Mouse (Mus musculus): ENCODE measurements around the gene 1810024B03Rik.
"Not testable (repeated sequence)": the region's sequence is repeated elsewhere in the genome, so short reads cannot be mapped to it uniquely, and the experiment has no call there.

The 1810024B03Rik gene

DNA sequence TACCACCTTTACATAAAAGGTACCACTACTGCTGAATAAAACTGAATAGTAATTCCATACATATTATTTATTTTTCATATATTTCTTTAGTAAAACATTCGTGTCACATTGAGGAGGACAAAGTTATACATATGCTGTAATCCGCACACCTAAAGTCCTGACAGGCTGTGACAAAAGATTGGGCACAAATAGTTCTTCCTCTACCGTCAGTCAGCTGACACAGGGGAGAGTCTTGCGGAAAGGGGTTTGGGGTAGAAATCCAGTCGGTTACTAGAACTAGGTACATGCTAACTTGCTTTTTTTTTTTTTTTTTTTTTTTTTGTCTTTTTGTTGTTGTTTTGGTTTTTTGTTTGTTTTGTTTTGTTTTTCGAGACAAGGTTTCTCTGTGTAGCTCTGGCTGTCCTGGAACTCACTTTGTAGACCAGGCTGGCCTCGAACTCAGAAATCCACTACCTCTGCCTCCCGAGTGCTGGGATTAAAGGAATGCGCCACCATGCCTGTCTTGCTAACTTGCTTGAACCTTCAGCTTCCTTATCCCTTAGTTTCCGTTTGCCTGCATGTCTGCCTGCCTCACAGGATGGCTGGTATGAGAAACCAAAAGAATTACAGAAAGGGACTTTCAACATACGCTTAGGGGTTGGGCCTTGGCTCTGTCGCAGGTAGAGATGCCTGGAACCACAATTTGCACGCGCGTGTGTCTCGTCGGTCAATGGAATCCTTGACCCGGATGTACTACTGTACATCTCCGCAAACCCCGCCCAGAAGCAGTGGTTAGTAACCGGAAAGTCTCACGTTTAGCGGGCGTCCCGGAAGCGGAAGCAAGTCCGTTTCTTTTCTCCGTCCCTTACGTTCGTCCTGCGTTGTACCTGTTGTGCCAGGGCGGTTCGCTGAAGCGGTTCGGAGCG is at the start of gene 1810024B03Rik, which contains the start of gene Snrnp200:
TSS of gene 1810024B03Rik (minus strand) at position 734 of the 905 bp plus-strand sequence.
TSS of gene Snrnp200 (plus strand) at position 840 of the 905 bp plus-strand sequence.
- peak; percentile 99 for DNase-seq (ENCODE audit: low read depth, low spot score)

DNA sequence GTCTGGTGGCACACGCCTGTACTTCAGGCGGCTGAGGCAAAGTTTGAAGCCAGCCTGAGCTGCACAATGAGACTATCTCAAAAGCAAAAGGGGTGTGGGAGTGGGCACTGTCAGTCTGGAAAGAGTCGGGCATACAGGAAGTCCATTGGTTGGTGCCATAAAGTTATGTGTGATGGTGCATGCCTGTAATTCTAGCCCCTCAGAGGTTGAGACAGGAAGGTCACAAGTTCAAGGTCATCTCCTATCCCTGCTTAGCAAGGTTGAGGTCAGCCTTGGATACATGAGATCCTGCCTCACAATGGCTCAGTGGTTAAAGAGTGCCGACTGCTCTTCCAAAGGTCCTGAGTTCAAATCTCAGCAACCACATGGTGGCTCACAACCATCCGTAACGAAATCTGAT is 47.2 kb upstream of the 1810024B03Rik start:
- peak; percentile 51 for DNase-seq (ENCODE audit: low read depth, low spot score)

DNA sequence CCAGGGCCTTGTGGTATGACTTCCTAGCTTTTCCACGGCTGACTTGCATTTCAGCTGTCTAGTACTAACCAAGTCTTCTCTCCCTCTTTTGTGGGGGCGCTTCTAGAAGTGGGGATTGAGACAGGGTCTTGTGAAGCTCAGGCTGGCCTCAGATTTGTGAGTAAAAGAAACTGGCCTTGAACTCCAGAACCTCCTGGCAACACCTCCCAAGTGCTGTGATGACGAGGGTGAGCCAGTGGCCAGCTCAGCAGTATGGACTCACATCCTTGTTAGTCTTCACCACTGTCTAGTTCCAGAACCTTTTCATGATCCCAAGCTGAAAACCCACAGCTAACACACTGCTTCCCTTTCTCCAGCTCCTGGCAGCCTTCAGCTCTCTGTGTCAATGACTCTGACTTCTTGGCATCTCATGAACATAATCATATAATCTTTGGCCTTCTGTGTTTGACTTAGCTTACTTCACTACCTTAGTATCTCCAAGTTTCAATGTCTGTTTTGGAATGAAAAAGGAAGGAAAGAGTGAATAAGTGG is 46.6 kb upstream of the 1810024B03Rik start:
- no peak for DNase-seq (ENCODE audit: low read depth, low spot score)

DNA sequence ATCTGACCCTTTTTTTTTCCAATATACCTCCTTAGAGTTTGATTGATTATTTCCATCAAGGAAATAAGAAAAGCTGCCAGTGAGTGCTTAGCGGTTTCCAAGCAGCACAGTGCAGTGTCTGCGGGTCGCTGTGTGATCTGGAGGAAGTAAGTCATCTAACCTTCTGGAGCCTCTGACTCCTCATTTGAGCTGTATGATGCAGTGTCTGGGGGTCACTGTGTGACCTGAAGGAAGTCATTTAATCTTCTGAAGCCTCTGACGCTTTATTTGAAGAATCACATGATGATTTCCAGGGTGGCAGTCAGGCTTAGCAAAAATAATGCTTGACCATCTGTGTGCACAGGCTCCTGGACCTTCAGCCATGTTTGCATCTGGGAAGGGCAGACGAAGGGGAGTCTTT is 44.7 kb upstream of the 1810024B03Rik start:
- DNase-seq (ENCODE audit: low read depth, low spot score) = no peak

DNA sequence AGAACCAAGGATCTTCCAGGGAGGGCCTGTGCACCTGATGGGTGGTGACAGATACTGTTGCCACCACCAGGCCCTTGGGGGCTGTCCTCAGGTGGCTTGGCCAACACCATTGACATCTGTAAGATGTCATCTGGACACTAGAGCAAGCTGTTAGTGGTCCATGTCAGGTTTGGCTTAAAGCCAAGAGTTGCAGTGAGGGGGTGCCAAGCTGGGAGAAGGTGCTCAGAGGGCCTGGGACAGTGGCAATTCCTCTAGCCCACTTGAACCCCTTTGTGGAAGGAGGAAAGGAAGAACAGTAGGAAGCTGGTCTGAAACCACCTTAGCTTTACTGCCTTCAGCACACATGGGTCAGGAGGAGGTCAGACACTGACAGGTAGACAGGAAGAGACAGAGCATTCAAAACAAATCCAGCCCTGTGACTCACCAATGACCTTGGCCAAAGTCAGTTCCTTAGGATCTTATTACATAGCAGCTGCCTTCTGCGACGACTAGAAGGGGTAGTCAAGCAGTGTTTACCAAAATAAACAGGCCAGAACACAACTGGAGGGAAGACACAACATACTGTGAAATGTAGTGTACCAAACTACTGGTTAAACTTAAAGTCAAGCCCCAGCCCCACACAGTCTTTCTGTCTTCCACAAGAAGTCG is 43.9 kb upstream of the 1810024B03Rik start:
- DNase-seq (ENCODE audit: low read depth, low spot score) = peak; percentile 22

DNA sequence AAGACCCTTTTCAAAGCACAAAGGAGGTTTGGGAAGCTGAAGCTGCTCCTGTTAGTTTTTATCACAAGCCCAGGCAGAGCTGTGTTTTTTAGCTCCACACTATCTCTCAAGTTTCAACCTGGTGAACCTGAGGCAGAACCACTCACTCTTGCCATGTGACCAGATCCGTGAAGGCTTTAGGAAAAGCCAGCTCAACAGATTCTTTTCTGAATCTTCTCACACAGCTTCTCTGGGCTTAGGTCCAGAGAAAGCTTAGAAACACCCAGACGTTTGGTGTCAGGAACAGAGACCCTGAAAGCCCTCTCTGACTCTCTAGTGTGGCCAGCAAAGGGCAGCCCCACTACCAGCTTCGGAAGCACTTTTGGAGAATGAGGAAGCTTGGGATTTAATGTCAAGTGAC is 43.4 kb upstream of the 1810024B03Rik start:
- DNase-seq (ENCODE audit: low read depth, low spot score) = no peak

DNA sequence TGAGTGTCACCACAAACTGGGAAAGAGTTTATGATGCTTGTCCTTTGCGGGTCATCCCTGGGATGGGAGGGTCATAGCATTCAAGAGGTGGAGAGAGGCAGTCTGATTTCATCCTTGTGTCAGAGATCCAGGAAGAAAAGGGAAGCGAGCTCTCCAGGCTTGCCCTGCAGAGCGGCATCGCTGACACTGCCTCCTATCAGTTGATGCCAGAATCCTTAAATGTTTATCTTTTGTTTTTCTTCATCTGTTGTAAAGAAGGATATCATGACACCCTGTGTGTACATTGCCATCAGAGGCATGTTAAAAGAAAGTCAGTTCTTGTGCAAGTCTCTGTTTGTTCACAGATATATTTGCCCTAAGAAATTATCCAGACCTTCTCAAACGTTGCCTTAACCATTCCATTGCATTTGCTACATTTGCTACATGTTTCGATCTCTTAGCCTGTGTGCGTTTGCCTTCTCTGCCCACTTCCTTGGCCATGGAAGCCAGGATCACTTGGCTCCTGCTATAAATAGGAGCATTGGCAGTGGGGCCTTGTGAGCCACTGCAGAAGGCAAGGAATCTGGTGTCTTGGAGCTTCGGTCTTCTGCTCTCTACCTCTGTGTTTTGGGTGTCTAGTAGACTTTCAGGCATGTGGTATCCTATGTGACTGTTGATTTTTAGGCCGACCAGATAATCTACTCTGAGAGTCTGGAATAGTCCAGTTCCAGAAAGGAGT is 42.4 kb upstream of the 1810024B03Rik start:
- no peak for DNase-seq (ENCODE audit: low read depth, low spot score)

DNA sequence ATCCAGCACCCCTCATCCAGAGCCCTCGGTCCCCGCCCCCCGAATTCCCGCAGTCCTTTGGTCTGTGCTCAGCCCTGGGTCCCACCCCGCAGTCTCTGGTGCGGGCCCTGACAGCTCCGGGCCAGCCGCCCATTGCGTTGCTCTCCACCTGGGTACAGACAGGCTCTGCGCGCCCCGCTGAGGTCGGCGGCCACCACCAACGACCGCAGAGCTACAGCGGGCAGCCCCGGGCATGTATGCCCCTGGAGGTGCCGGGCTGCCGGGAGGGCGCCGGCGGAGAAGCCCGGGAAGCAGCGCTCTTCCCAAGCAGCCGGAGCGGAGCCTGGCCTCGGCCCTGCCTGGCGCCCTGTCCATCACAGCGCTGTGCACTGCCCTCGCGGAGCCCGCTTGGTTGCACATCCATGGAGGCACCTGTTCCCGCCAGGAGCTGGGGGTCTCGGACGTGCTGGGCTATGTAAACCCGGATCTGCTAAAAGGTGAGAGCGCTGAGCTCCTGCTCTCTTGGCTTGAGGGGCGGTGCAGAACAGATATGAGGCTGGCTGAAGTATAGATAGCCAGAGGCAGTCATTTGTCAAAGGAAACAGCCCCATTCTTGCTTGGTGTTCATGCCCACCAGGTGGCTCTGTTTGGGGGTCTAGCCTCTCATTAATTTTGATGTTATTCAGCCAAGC is 40.4 kb upstream of the 1810024B03Rik start:
- DNase-seq (ENCODE audit: low read depth, low spot score) = peak; percentile 19

DNA sequence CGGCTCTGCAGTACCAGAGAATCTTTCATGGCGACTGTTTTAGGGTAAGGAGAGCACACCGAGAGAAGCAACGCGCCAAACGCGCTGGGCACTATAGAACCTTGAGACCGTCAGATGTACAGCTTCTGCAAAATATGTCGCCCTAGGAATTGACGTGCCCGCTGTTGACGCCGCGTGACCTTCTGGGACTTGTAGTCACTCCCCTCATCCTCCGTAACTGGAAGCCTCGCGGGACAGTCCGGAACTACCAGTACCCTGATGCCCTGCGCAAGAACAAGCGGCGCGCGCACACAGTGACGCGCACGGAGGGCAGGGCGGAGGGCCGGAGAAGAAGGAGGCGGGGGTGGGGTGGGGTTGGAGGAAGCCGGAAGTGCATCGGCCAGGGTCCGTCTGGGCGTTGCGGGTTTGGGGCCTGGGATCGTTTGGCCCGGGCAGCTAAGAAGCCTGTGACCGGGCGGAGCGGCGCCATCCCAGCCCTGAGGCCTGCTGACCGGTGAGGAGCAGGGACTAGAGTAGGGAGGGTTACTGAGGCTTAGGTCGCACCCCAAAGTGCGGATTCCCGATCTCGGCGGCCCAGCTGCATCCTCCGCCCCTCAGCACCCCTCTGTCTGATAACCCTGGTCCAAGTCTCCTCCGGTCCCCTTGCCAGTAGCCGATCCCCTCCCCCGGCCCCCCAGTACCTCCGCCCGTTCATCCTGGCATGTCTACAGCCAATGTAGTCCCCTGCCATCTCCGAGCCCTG is 39.7 kb upstream of the 1810024B03Rik start, which contains the start of the genes Ciao1 and Tmem127:
TSS of gene Ciao1 (minus strand) at position 225 of the 742 bp plus-strand sequence.
TSS of gene Tmem127 (plus strand) at position 317 of the 742 bp plus-strand sequence.
- peak; percentile 99 for DNase-seq (ENCODE audit: low read depth, low spot score)

DNA sequence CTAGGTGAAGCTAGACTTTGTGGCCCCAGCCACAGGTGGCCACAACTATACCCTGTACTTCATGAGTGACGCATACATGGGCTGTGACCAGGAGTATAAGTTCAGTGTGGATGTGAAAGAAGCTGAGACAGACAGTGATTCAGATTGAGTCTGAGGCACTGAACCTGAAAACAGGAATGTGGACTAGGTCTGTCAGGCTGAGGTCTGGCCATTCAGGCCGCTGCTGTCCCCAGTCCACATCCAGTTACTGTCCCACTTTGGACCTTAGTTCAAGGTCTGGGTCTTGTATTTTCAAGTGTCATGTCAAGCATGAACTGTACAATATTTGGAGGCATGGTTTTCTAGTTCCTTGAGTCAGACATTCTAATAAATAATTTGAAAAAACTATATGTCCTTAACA is 32.0 kb upstream of the 1810024B03Rik start:
- DNase-seq (ENCODE audit: low read depth, low spot score) = no peak

DNA sequence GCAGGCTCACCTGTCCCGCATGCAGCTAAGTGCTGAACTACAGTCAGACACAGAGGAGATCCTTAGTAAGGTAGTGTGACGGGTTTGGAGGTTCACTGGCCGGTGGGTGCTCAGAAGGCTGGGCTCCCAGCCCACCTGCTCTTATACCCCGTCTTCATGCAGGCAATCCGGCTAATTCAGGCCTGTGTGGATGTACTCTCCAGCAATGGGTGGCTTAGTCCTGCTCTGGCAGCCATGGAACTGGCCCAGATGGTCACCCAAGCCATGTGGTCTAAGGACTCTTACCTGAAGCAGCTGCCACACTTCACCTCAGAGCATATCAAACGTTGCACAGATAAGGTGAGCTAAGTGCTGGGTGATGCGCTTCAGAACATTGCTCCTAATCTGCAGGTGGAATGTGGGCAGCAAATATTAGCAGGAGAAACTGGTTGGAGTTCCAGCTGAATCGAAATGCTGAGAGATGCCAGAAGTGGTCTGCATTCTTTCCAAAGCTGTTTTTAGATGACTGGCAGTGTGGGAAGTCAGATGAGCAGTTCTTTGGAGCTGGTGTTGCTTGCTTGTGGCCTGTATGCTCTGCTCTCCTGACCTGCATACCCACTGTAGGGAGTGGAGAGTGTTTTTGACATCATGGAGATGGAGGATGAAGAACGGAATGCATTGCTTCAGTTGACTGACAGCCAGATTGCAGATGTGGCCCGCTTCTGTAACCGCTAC is 30.0 kb upstream of the 1810024B03Rik start:
- DNase-seq (ENCODE audit: low read depth, low spot score) = no peak

DNA sequence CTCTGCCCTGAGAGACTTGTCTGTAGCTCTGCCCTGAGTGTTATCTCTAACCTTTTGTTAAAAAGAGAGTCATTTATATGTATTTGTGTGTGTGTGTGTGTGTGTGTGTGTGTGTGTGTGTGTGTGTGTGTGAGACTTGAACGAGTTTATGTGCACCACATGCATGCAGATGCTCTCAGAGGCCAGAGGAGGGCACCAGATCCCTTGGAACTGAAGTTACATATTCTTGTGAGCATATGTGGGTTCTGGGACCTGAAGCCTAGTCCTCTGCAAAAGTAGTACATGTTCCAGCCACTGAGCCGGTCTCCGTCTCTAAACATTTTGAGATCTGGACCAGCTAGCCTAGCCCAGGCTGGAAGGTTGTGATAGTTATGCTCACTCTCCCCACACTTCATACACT is 17.2 kb upstream of the 1810024B03Rik start:
- DNase-seq (ENCODE audit: low read depth, low spot score) = peak; percentile 49

DNA sequence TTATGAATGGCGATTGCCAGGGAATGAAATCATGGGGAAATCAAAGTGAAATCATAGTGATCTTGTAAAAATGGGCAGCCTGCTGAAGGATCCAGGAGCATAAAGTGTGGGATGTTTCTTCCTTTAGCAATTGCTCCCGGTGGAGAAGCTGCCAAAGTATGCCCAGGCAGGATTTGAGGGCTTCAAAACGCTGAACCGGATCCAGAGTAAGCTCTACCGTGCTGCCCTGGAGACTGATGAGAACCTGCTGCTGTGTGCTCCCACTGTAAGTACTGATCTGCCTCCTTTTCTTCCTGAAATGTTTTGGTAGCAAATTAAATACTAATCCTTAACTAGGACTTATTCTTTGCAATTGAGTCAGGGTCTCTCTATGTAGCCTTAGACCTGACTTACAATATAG is 9.7 kb upstream of the 1810024B03Rik start:
- DNase-seq (ENCODE audit: low read depth, low spot score) = no peak

DNA sequence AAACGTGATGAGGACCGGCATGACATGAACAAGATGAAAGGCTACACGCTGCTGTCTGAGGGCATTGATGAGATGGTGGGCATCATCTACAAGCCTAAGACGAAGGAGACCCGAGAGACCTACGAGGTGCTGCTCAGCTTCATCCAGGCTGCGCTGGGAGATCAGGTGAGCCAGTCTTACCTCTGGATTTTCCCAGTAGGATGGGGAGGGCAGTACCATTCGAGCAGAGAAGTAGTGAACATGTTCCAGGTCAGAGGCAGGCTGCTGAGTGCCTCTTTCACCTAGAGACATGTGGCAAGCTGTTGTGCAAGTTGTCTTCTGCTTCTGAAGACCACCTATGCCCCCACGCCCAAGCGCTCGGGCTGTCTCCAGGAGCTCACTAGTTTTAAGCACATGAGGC is 2.6 kb upstream of the 1810024B03Rik start:
- no peak for DNase-seq (ENCODE audit: low read depth, low spot score)

DNA sequence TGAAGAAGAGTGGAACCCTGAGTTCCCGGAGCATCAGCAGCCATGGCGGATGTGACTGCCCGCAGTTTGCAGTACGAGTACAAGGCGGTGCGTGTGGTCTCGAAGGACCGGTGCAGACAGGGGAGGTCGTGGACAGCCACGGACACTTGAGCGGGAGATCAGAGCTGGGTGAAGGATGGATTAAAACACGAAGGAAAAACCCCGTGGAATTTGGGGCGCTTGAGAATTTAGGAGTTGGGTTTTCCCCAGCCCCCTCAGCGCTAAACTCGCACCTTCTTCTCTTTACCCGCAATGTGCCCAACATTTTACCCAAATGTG is 331 bp upstream of the 1810024B03Rik start:
- no peak for DNase-seq (ENCODE audit: low read depth, low spot score)

DNA sequence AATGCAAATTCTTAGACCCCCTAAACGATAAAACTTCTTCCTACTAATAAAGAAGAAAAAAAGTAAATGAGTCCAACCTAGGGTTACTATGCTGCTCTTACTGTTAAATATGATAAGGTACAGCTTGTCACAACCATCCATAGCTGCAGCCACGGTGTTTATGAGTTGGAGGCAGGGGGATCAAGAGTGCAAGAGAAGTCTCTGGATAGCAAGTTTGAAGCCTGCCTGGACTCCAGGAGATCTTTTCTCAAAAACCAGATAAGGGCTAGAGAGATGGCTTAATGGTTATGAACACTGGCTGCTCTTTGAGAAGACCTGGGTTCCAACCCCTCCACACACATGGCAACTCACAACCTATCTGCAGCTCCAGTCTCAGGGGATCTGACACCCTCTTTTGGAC is 1.2 kb downstream of the 1810024B03Rik start:
- DNase-seq (ENCODE audit: low read depth, low spot score) = no peak

DNA sequence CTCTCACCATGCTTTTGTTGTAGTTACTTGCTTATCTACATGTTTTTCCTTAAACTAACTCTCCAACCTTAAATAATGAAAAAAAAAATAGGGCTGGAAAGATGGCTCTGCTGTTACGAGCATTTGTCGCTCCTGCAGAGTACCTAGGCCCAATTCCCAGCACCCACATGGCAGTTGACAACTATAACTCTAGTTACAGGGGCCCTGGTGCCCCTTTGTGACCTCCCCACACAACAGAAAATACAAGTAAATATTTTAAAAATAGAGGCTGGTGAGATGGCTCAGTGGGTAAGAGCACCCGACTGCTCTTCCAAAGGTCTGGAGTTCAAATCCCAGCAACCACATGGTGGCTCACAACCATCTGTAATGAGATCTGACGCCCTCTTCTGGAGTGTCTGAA is 2.1 kb downstream of the 1810024B03Rik start:
- DNase-seq (ENCODE audit: low read depth, low spot score) = not testable (repeated sequence)

DNA sequence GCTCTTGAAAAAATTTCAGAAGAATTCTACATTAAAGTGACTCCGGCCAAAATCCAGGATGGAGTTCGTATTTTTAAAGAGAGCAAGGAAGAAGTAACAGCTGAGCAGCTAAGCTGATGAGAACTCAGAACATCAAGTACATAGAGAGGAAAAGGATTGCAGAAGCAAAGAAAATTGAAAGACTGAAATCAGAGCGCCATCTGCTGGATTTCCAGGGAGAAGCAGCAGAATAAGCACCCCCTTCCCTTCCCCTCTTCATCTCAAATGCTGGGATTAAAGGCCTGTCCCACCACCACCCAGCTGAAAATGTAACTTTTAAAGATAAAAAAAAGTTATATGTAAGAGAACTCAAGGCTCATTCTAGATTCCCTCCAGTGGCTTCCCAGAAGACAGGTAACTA is 3.1 kb downstream of the 1810024B03Rik start:
- peak; percentile 58 for DNase-seq (ENCODE audit: low read depth, low spot score)

DNA sequence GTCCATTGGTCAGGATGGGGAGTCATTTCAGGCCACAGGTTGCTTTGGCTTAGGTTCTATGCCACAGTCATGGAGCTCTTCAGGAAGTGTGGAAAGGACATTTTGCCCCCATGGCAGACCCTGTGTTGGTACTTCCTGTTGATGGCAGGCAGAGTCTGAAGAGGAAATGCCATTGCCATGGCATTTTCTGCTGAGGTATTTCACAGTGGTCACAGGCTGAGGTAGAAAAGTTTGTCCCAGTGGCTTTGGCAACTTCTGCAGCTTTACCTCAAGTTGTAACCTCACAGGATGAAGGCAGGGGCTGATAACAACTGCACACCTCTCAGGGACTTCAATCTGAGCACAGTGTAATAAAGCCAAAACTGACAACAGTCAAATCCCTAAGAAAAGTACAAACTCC is 18.5 kb downstream of the 1810024B03Rik start:
- no peak for DNase-seq (ENCODE audit: low read depth, low spot score)

All from ES-CJ7 (cell line).